Mouse (Mus musculus) megakaryocyte, embryonic 14.5 days (primary cell): ENCODE data around the gene 1700010B08Rik.

ENCODE experiments used
- FLI1 ChIP-seq: IDR thresholded peaks from 2 replicates; pipeline ENCODE4 v1.6.1; 2012; ENCODE audit warnings: low read length, inconsistent platforms, mixed read lengths
- GATA1 ChIP-seq: IDR thresholded peaks from 3 replicates; pipeline ENCODE4 v1.6.1; 2012; ENCODE audit warnings: mixed read lengths, low read length, inconsistent platforms, borderline replicate concordance

DNA sequence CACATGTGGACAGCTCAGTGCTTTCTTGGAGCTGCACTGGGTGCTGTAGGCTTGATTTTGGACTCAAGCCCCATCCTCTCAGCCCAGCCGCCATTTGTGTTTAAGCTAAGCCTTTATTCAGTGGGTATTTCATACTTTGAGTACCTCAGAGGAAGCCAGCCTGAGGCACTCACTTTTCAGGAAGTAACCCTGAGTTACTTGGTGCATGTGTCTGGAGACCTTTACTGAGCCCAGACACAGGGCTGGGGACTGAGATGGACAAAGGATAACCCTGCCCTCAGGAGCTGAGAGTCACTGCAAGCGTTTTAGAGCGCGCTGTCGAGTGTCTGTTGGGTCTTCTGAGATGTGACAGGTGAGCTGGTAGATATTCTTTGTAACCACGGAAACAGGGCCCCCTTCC, 41.4 kb downstream of the 1700010B08Rik start:
- TF ChIP-seq FLI1 (no peak), GATA1 (no peak)
